Mouse (Mus musculus): Measurements from ENCODE around the gene Gm49325. TPM values are rescaled to one million over a fixed set of nuclear protein-coding genes. Genes with fewer than 3 reads are reported as not detected.
A peak's percentile ranks its signal among the peaks of the same experiment; 100 is the strongest.

The Gm49325 gene
- polyA plus RNA-seq (2015; fragmentation: Nextera tagmentation; extraction: Ambion mirVana), result 0.99 and 1.9 TPM in 2 replicates

GRCm38 (mm10) chr10:77605908-77606826 lies at the start of gene Gm49325, which contains the start of gene Sumo3:
Gene Gm49325, plus strand, starts transcription at chr10:77606197.
Gene Sumo3, plus strand, starts transcription at chr10:77606097.
- Histone ChIP-seq H3K4me1 (peaks cover 29% of the 10 kb centered on the region), H3K9ac (peak within 1 kb of the TSS; percentile 76), H3K4me3 (peak within 1 kb of the TSS; percentile 77), H3K36me3 (peaks cover 14% of the 10 kb centered on the region), H3K4me2 (peak within 1 kb of the TSS; percentile 88), H3K27me3 (no peaks in the 10 kb centered on the region), H3K9me3 (no peaks in the 10 kb centered on the region), H3K27ac (peak within 1 kb of the TSS; percentile 99)
- WGBS, result under 1% methylated on average over 107 of the region's 119 CpGs
- ATAC-seq (ENCODE audit: borderline replicate concordance, extremely low read depth, low FRiP score, low TSS enrichment), result peak; percentile 89

DNA sequence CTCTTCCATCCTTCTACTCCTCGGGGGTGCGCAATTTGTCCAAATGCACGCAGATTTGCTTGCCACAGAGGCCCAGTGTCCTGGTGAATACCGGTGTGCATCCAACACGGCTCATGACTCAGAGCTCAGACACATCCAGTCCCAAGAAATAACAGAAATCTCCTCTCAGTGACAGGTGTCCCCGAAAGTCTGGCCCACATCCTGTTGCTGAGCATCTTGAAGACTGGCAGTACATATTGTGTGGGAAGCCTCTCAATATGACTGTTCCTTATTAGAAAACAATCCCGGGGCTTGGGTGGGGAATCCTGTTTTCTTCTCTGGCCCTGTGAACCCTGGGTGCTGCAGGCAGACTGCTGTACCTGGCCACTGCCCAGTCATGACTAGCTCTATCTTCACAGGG lies 49.4 kb upstream of the Gm49325 start:
- WGBS, result 89% methylated on average over 7 of the region's 7 CpGs
- Histone ChIP-seq H3K9me3 (no peaks in the 10 kb centered on the region), H3K4me3 (no peak overlapping the region), H3K27me3 (no peaks in the 10 kb centered on the region), H3K36me3 (no peaks in the 10 kb centered on the region), H3K27ac (no peak overlapping the region), H3K4me2 (no peak overlapping the region), H3K4me1 (no peaks in the 10 kb centered on the region), H3K9ac (no peak overlapping the region)
- ATAC-seq (ENCODE audit: borderline replicate concordance, extremely low read depth, low FRiP score, low TSS enrichment), result no peak

DNA sequence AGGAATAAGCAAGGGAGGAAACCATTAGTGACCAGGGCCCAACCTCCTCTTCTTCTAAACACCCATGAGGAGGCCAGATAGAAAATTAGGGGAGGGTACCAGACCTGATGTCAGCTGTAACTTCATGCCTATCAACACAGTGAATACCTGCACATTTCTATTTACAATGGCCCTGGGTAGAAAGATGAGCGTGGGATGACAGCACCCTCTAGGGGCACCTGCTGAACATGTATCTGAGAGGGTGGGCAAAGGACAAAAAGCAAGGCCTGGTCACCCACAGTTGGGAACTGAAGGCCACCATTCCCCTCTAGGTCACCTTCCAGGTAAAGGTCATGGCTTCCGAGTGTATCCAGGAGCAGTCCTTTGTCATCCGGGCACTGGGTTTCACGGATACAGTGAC lies 48.4 kb upstream of the Gm49325 start:
- no peak for ATAC-seq (ENCODE audit: borderline replicate concordance, extremely low read depth, low FRiP score, low TSS enrichment)
- no peaks in the 10 kb centered on the region for H3K4me1 ChIP-seq
- H3K27ac ChIP-seq, result no peak overlapping the region
- H3K4me2 ChIP-seq, result no peak overlapping the region
- no peaks in the 10 kb centered on the region for H3K9me3 ChIP-seq
- H3K9ac ChIP-seq, result no peak overlapping the region
- no peaks in the 10 kb centered on the region for H3K27me3 ChIP-seq
- H3K36me3 ChIP-seq, result no peaks in the 10 kb centered on the region
- no peak overlapping the region for H3K4me3 ChIP-seq
- 88% methylated on average over 4 of the region's 4 CpGs for WGBS

GRCm38 (mm10) chr10:77560090-77560489 lies 45.9 kb upstream of the Gm49325 start:
- no peak overlapping the region for H3K27ac ChIP-seq
- H3K27me3 ChIP-seq, result no peaks in the 10 kb centered on the region
- no peak overlapping the region for H3K9ac ChIP-seq
- H3K4me3 ChIP-seq, result no peak overlapping the region
- no peak overlapping the region for H3K4me2 ChIP-seq
- no peaks in the 10 kb centered on the region for H3K9me3 ChIP-seq
- ATAC-seq (ENCODE audit: borderline replicate concordance, extremely low read depth, low FRiP score, low TSS enrichment), result no peak
- 85% methylated on average over 11 of the region's 11 CpGs for WGBS
- no peaks in the 10 kb centered on the region for H3K4me1 ChIP-seq
- no peaks in the 10 kb centered on the region for H3K36me3 ChIP-seq

DNA sequence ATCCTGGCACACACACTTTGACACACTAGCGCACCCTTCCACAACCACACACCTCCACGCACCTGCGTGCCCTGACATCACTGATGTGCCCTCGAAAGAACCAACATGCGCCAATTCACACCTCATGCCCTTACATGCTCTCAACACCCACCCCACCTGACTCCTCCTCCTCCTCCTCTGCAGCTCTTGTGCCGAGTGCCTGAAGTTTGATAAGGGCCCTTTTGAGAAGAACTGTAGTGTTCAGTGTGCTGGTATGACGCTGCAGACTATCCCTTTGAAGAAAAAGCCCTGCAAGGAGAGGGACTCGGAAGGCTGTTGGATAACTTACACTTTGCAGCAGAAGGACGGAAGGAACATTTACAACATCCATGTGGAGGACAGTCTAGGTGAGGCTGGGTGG lies 45.2 kb upstream of the Gm49325 start:
- no peak for ATAC-seq (ENCODE audit: borderline replicate concordance, extremely low read depth, low FRiP score, low TSS enrichment)
- 68% methylated on average over 9 of the region's 9 CpGs for WGBS
- Histone ChIP-seq H3K4me1 (no peaks in the 10 kb centered on the region), H3K9ac (no peak overlapping the region), H3K9me3 (no peaks in the 10 kb centered on the region), H3K27ac (no peak overlapping the region), H3K4me2 (no peak overlapping the region), H3K4me3 (no peak overlapping the region), H3K36me3 (no peaks in the 10 kb centered on the region), H3K27me3 (no peaks in the 10 kb centered on the region)

GRCm38 (mm10) chr10:77561508-77561907 lies 44.5 kb upstream of the Gm49325 start:
- H3K4me2 ChIP-seq, result no peak overlapping the region
- H3K36me3 ChIP-seq, result no peaks in the 10 kb centered on the region
- H3K9ac ChIP-seq, result no peak overlapping the region
- no peaks in the 10 kb centered on the region for H3K9me3 ChIP-seq
- no peak for ATAC-seq (ENCODE audit: borderline replicate concordance, extremely low read depth, low FRiP score, low TSS enrichment)
- no peaks in the 10 kb centered on the region for H3K4me1 ChIP-seq
- H3K27me3 ChIP-seq, result no peaks in the 10 kb centered on the region
- H3K27ac ChIP-seq, result no peak overlapping the region
- WGBS, result 59% methylated on average over 2 of the region's 2 CpGs
- no peak overlapping the region for H3K4me3 ChIP-seq

DNA sequence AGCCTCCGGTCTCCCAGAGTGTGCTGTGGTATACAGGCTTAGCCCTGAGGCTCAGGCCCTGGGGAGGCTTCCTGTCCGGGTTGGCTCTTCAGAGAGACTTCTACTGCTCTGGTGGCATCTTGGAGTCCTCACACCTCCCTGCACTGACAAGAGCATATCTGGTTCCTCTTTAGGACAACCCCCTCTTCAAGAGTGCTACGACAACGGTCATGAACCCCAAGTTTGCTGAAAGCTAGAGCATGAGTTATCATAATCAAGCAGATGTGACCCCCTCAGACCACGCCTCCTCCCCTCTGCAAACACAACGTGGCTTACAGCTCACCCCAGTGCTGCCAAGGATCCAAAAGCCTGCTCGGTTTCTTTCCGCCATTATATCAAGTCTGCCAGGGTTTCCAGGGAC lies 41.0 kb upstream of the Gm49325 start:
- no peaks in the 10 kb centered on the region for H3K27me3 ChIP-seq
- no peak for ATAC-seq (ENCODE audit: borderline replicate concordance, extremely low read depth, low FRiP score, low TSS enrichment)
- no peak overlapping the region for H3K4me3 ChIP-seq
- no peak overlapping the region for H3K4me2 ChIP-seq
- 65% methylated on average over 8 of the region's 8 CpGs for WGBS
- H3K27ac ChIP-seq, result no peak overlapping the region
- H3K4me1 ChIP-seq, result peaks cover 10% of the 10 kb centered on the region
- no peaks in the 10 kb centered on the region for H3K36me3 ChIP-seq
- no peaks in the 10 kb centered on the region for H3K9me3 ChIP-seq
- no peak overlapping the region for H3K9ac ChIP-seq

DNA sequence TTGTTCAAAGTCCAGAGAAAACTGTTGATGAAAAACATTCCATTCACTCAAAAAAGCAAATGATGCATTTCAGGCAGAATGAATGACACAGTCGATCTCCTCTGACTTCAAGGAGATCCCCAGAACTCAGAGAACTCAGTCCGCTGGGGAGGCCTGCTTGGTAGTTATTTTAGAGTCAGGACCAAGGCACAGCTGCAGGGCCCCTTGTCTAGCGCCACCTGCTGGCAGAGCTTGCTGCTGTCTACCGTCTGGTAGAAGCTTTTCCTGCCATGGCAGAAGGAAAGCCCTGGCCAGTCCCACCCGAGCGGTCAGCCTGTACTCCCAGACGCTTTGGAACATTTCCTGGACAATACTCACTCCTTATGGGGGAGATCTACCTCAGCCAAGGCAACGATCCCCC lies 39.3 kb upstream of the Gm49325 start:
- H3K27me3 ChIP-seq, result no peaks in the 10 kb centered on the region
- no peaks in the 10 kb centered on the region for H3K9me3 ChIP-seq
- no peaks in the 10 kb centered on the region for H3K36me3 ChIP-seq
- ATAC-seq (ENCODE audit: borderline replicate concordance, extremely low read depth, low FRiP score, low TSS enrichment), result no peak
- 35% methylated on average over 8 of the region's 8 CpGs for WGBS
- no peak overlapping the region for H3K27ac ChIP-seq
- no peak overlapping the region for H3K4me3 ChIP-seq
- no peak overlapping the region for H3K4me2 ChIP-seq
- H3K4me1 ChIP-seq, result peaks cover 10% of the 10 kb centered on the region
- H3K9ac ChIP-seq, result no peak overlapping the region

GRCm38 (mm10) chr10:77569481-77569880 lies 36.5 kb upstream of the Gm49325 start:
- H3K27ac ChIP-seq, result peak overlapping the region; percentile 31
- ATAC-seq (ENCODE audit: borderline replicate concordance, extremely low read depth, low FRiP score, low TSS enrichment), result no peak

DNA sequence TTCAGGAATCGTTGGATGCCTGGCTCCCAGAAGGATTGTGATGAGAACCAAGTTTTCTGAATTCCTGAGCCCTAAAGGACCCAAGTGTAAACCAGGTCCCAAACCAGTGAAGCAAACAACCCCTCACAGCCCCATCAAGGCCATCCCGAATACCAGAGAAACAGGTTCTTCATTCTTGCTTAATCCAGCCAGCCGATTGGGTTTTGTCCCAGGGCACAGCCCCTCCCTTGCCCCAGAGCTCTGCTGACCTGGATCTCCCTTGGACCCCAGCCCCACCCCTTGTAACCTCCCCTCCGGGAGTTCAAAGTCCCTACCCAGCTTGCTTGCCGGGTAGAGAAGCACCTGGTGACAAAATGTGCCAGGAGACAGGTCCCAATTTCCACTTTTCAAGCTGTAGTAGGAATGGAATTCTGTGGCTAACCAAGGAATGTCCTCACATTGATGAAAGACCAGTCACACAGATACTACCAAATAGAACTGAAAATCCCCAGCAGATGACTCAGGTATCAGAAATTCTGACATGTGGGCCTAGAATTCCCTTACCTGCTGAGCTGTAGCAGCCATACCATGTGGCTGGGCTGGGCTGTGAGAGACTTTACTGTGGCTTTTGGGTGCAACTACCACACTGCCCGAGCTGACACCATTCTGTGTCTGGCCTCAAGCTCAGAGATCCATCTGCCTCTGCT lies 35.9 kb upstream of the Gm49325 start:
- H3K9ac ChIP-seq, result no peak overlapping the region
- peaks cover 10% of the 10 kb centered on the region for H3K4me1 ChIP-seq
- peak overlapping the region; percentile 33; the same call in 1 of the 2 replicates for H3K27ac ChIP-seq
- WGBS, result 30% methylated on average over 6 of the region's 6 CpGs
- H3K27me3 ChIP-seq, result no peaks in the 10 kb centered on the region
- no peak overlapping the region for H3K4me3 ChIP-seq
- H3K9me3 ChIP-seq, result no peaks in the 10 kb centered on the region
- H3K36me3 ChIP-seq, result no peaks in the 10 kb centered on the region
- ATAC-seq (ENCODE audit: borderline replicate concordance, extremely low read depth, low FRiP score, low TSS enrichment), result no peak
- H3K4me2 ChIP-seq, result no peak overlapping the region

More at GRCm38 (mm10) chr10:77569481-77569880, 36.5 kb upstream of the Gm49325 start:
- Histone ChIP-seq H3K4me3 (no peak overlapping the region), H3K9me3 (no peaks in the 10 kb centered on the region), H3K4me2 (no peak overlapping the region), H3K36me3 (no peaks in the 10 kb centered on the region), H3K4me1 (peaks cover 10% of the 10 kb centered on the region), H3K27me3 (no peaks in the 10 kb centered on the region), H3K9ac (no peak overlapping the region)
- 26% methylated on average over 7 of the region's 7 CpGs for WGBS

DNA sequence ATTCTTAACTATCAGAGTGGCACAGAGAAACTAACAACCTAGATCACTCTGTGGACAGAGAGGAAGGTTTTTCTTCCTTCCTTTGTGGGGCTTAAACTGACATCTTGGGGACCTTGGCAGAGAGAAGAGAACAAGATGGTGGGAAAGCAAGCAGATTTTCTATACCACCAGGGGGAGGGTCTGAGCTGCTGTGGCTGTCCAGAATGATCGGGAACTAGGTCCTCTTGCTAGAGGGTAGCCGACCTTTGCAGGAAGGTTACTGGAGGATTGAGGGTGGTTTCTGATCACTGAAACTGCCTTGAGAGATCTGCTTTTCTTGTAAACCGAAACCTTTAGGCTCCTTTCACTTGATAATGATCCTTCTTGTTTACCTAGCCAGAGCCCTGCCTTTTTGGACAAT lies 33.8 kb upstream of the Gm49325 start:
- no peaks in the 10 kb centered on the region for H3K36me3 ChIP-seq
- ATAC-seq (ENCODE audit: borderline replicate concordance, extremely low read depth, low FRiP score, low TSS enrichment), result no peak
- H3K9ac ChIP-seq, result no peak overlapping the region
- no peak overlapping the region for H3K4me2 ChIP-seq
- no peak overlapping the region for H3K4me3 ChIP-seq
- H3K4me1 ChIP-seq, result peaks cover 10% of the 10 kb centered on the region
- no peak overlapping the region for H3K27ac ChIP-seq
- no peaks in the 10 kb centered on the region for H3K27me3 ChIP-seq
- no peaks in the 10 kb centered on the region for H3K9me3 ChIP-seq
- WGBS, result 25% methylated on average over 3 of the region's 3 CpGs

- no peak overlapping the region for H3K9ac ChIP-seq
- no peaks in the 10 kb centered on the region for H3K9me3 ChIP-seq
- no peak overlapping the region for H3K4me2 ChIP-seq
- H3K27ac ChIP-seq, result no peak overlapping the region
- peaks cover 10% of the 10 kb centered on the region for H3K4me1 ChIP-seq
- ATAC-seq (ENCODE audit: borderline replicate concordance, extremely low read depth, low FRiP score, low TSS enrichment), result no peak
- WGBS, result 69% methylated on average over 1 of the region's 1 CpGs
- no peaks in the 10 kb centered on the region for H3K36me3 ChIP-seq
- no peak overlapping the region for H3K4me3 ChIP-seq
- H3K27me3 ChIP-seq, result no peaks in the 10 kb centered on the region
Observed at GRCm38 (mm10) chr10:77573162-77573561, 32.8 kb upstream of the Gm49325 start.
